Mouse (Mus musculus) sigmoid colon, adult 10 weeks (tissue): ENCODE data around the gene Syn2. TPM values are rescaled to one million over a fixed set of nuclear protein-coding genes. Genes with fewer than 3 reads are reported as not detected.

Experiments
- polyA plus RNA-seq: library from polyadenylated mRNA; stranded (reverse); fragments of 350-450 nt; fragmentation: Illumina TruSeq; extraction: RNeasy Lipid Tissue Mini Kit (QIAGEN cat#74804); gene quantifications from one replicate; pipeline ENCODE4 v1.2.3, GENCODE M21; 2014; ENCODE audit warnings: low read depth, low replicate concordance

The Syn2 gene
- 8.4 TPM for polyA plus RNA-seq

GRCm38 (mm10) chr6:115134501-115135331 is at the start of gene Syn2:
Gene Syn2 (plus strand): TSS chr6:115134902.

GRCm38 (mm10) chr6:115227043-115227442 is 92.3 kb downstream of the Syn2 start, which contains the start of gene Gm17482:
Gene Gm17482 (plus strand): TSS chr6:115227343.

GRCm38 (mm10) chr6:115252099-115252873 is 117.6 kb downstream of the Syn2 start, which contains the start of gene Timp4:
Gene Timp4 (minus strand): TSS chr6:115252205.

Other genes starting within 250 kb of the Syn2 start
- 14.8 TPM for gene Vgll4, start 164.9 kb upstream of the Syn2 start, polyA plus RNA-seq
- 13.8 TPM for gene Tamm41, start 97.0 kb upstream of the Syn2 start, polyA plus RNA-seq
- gene Gm17482, start 92.4 kb downstream of the Syn2 start, polyA plus RNA-seq: not detected
- gene Timp4, start 117.3 kb downstream of the Syn2 start, polyA plus RNA-seq: 1.9 TPM
- gene Pparg, start 226.0 kb downstream of the Syn2 start, polyA plus RNA-seq: 105 TPM